Mouse (Mus musculus) C2C12 (cell line): ENCODE measurements around the gene Sema3e.

Experiments used
- CEBPB ChIP-seq: IDR thresholded peaks from one replicate; pipeline ENCODE4 v1.6.1; 2011; ENCODE audit warnings: low read depth, mild to moderate bottlenecking, control low read depth, moderate library complexity
- CTCF ChIP-seq: IDR thresholded peaks from one replicate; pipeline ENCODE4 v1.5.1; 2011; ENCODE audit not compliant: control insufficient read depth, insufficient read depth, insufficient read length
- FOSL1 ChIP-seq: IDR thresholded peaks from one replicate; pipeline ENCODE4 v1.8.0; 2011; ENCODE audit warnings: mild to moderate bottlenecking, low read length; ENCODE audit not compliant: poor library complexity, insufficient read depth, severe bottlenecking
- MAX ChIP-seq: IDR thresholded peaks from one replicate; pipeline ENCODE4 v1.6.1; 2011; ENCODE audit warnings: mild to moderate bottlenecking, control low read depth
- MYOD1 ChIP-seq: IDR thresholded peaks from one replicate; pipeline ENCODE4 v1.6.1; 2011; ENCODE audit warnings: low read depth; ENCODE audit not compliant: control insufficient read depth, insufficient read length
- USF1 ChIP-seq: IDR thresholded peaks from one replicate; pipeline ENCODE4 v1.6.1; 2011; ENCODE audit warnings: low read depth, mild to moderate bottlenecking, control low read depth, moderate library complexity

GRCm38 (mm10) chr5:13985669-13986068, 39.4 kb upstream of the Sema3e start:
- no peak for TF ChIP-seq CTCF
- no peak for TF ChIP-seq MYOD1
- TF ChIP-seq MAX = no peak
- no peak for TF ChIP-seq USF1
- TF ChIP-seq FOSL1 = no peak
- no peak for TF ChIP-seq CEBPB
